Mouse (Mus musculus) liver, postnatal 0 days (tissue): Measurements from ENCODE around the gene Plin2.

Experiments used
- CTCF ChIP-seq: sonication (generic); IDR thresholded peaks from 2 replicates; pipeline ENCODE4 v1.5.1; 2016; ENCODE audit warnings: antibody characterized with exemption, low read depth
- EP300 ChIP-seq: IDR thresholded peaks from 2 replicates; pipeline ENCODE4 v1.6.1; 2016; ENCODE audit warnings: antibody characterized with exemption, low read depth, mild to moderate bottlenecking

GRCm38 (mm10) chr4:86685231-86686008 lies 15.6 kb upstream of the Plin2 start:
- no peak for TF ChIP-seq EP300
- no peak for TF ChIP-seq CTCF
